Mouse (Mus musculus) T-helper 1 cell (primary cell): ENCODE results near the gene D630003M21Rik.

Source experiments
- in situ Hi-C: fragments of 300-600 bp; cut with MboI, MseI; formaldehyde crosslinking; loops from one replicate; pipeline ENCODE4 v1.15.1; 2025; ENCODE audit warnings: high pct_unique_total_duplicates

D630003M21Rik gene

GRCm38 (mm10) chr2:158236698-158237097, 7.7 kb upstream of the D630003M21Rik start:
- in situ Hi-C loops: no loop called here

GRCm38 (mm10) chr2:158233106-158233505, 4.1 kb upstream of the D630003M21Rik start:
- in situ Hi-C loops: no loop called here

DNA sequence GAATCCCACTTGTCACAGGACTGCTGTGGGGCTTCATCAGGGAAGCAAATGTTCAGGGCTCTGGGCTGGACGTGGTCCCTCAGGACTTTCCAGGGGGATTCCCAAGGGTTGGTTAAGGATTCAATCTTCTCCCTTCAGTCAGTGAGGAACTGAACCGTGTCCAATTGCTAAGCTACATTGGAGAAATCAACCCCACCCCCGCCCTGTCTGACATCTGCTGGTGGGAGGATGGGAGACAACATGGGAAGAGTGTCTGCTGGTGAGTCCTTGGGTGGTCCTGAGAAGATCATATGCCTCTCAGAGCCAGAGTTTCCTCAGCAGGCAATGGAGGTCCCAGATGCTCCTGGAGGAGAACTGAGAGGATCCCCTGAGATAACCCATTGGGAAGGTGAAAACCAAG, 3.4 kb upstream of the D630003M21Rik start:
- in situ Hi-C loops: no loop called here

- in situ Hi-C loops: no loop called here
Observed at GRCm38 (mm10) chr2:158231071-158231470, 2.0 kb upstream of the D630003M21Rik start.

GRCm38 (mm10) chr2:158230617-158231016, 1.6 kb upstream of the D630003M21Rik start:
- in situ Hi-C loops: no loop called here

DNA sequence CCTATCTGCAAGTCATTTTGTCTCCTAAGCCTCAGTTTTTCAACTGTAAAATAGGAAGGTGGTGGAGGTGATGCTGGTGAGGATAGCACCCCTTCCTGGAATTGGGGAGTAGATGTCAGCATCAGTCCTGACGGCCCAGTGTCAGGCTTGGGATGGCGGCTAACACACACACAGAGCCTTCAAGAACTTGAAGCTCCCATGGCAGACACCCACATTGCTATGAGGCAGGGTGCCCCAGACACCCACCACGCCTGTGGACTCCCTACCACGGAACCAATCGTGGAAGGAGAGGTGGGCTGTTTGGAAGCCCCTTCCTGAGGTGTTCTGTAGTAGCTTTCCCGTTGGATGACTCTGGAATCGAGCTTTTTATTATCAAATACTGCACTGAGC, 476 bp upstream of the D630003M21Rik start:
- in situ Hi-C loops: no loop called here

GRCm38 (mm10) chr2:158225301-158225700, 3.7 kb downstream of the D630003M21Rik start:
- in situ Hi-C loops: no loop called here

- in situ Hi-C loops: no loop called here
Observed at GRCm38 (mm10) chr2:158223497-158223896, 5.5 kb downstream of the D630003M21Rik start.

GRCm38 (mm10) chr2:158222664-158223063, 6.4 kb downstream of the D630003M21Rik start:
- in situ Hi-C loops: no loop called here

- in situ Hi-C loops: no loop called here
Observed at GRCm38 (mm10) chr2:158221446-158222084, 7.5 kb downstream of the D630003M21Rik start.

GRCm38 (mm10) chr2:158219562-158219961, 9.5 kb downstream of the D630003M21Rik start:
- in situ Hi-C loops: loop anchor here (5.0 kb wide), 2 partner anchors 38 to 133 kb away; partner anchors contain the start of gene Bpi

GRCm38 (mm10) chr2:158216510-158216909, 12.5 kb downstream of the D630003M21Rik start:
- in situ Hi-C loops: loop anchor here (5.0 kb wide), 2 partner anchors 41 to 136 kb away; partner anchors contain the start of gene Bpi

DNA sequence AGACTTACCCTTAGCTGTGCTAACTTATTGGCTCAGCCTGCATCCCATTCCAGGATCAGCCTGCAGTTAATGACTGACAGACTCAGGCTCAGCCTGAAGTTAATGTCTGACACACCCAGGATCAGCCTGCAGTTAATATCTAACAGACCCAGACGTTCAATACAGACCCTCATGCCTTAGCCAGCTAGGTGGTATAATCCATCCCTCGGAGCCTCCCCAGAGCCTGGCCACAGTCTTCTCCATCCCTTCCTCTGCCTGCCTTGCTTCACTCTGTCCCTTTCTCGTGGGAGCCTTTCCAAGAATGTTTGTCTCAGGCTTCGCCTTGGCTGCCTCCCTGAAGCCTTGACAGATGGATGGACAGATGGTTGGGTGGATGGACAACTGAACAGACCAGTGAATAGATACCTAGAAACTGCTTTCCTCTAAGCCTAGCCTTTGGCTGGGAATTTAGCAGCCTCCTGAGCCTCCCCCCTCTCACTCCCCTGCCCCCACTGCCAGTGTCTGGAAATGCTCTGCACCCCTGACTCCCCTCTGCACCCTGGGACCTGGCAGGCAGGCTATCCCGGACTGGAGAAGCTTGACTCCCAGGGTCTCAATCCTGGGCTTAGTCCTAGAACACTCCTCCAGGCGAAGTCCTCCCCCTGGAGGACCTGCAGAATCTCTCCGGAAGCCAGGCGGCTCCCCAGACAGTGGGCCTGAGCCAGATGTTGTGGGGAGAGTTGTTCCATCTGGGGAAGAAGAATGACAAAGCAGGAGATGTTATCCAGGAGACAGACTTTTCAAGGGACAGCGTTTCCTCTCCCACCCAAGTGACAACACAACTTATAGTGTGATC, 13.5 kb downstream of the D630003M21Rik start:
- in situ Hi-C loops: loop anchor here (5.0 kb wide), 2 partner anchors 42 to 137 kb away; partner anchors contain the start of gene Bpi

DNA sequence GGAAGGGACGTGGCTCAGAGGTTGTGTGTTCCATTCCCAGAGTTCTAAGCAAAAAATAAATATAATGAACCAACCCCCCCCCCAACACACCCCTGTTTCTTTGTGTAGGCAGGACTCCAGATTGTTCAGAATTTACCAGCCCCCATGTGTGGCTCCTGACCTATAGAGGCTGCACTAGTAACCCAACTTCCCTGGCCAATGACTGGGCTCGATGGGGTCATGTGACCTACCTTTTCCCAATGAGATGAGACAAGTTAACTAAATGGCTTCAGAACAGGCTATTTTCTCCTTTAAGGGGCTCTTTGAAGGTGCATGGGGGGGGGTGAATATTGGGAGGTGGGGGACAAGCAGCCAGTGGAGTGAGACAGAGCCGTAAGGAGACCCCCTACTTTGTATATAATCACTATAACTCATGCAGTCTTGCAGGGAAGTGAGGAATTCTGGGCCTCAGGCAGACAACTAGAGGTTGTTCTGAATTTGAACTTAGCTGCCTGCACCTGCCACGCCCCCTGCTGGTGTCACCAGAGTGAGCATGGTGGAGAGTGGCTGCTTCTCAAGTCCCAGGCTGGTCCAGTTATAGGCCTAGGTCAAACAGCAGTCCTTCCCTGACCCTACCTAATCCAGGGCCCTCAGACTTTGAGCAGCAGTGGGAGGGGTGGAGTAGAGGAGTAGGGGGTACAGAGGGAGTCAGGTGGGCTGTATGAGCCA, 17.1 kb downstream of the D630003M21Rik start:
- in situ Hi-C loops: no loop called here

DNA sequence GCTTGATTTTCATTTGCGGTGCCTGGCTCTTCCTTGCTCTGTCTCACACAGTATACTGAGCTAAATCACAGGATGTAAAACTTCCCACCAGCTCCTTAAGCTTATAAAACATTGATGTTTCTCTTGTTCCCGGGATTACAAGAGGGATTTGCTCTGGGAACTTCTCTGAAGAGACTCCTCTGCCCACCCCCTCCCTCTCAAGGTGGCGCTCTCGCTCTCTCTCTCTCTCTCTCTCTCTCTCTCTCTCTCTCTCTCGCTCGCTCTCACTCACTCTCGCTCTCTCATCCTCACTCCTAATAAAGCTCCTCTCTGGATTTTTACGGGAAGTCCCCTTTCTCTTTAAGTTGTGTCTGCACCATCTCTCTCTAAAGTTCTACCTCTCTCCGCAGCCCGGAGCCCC, 18.1 kb downstream of the D630003M21Rik start:
- in situ Hi-C loops: no loop called here

DNA sequence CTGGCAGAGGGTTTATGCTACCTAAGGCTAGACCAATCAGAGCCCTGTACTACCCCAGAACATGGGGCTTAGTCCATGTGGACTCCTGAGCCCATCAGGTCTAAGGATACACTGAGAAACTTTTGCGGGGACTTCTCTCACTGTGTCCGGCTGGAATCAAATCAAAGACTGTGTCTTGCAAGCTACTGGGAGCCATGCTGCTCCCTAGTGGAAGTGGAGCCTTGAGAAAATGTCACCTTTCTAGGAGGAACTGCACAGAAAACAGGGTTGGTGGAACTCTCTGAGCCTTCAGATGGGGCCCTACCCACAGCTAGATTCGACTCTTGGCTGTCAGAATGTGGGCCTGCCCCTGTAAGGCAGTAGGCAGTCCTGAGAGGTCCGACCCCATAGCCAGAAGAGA, 18.5 kb downstream of the D630003M21Rik start:
- in situ Hi-C loops: no loop called here

GRCm38 (mm10) chr2:158209776-158210175, 19.2 kb downstream of the D630003M21Rik start:
- in situ Hi-C loops: loop anchor here (10.0 kb wide), 1 partner anchor 895 kb away; no protein-coding TSS in a partner anchor

- in situ Hi-C loops: loop anchor here (10.0 kb wide), 1 partner anchor 897 kb away; no protein-coding TSS in a partner anchor
Observed at GRCm38 (mm10) chr2:158207848-158208247, 21.2 kb downstream of the D630003M21Rik start.

DNA sequence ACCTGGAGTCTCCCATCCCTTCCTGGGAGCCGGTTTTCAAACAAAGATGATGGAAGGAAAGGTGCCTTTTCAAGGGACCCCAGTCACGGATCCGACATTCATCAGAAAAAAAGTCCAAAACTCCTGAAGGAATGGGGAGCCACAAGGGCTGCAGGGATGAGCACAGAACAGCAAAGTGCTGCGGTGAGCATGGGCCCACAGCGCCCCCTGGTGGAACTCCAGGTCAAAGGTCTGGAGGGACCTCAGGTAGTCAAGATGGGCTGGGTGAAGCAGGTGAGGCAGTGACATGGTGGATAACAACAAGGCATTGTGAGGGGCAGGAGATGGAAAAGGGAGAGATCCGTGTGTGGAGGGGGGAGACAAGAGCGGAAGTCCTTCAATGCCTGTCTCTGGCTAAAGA, 24.9 kb downstream of the D630003M21Rik start:
- in situ Hi-C loops: loop anchor here (5.0 to 10.0 kb wide), 2 partner anchors 597 to 901 kb away; no protein-coding TSS in a partner anchor

DNA sequence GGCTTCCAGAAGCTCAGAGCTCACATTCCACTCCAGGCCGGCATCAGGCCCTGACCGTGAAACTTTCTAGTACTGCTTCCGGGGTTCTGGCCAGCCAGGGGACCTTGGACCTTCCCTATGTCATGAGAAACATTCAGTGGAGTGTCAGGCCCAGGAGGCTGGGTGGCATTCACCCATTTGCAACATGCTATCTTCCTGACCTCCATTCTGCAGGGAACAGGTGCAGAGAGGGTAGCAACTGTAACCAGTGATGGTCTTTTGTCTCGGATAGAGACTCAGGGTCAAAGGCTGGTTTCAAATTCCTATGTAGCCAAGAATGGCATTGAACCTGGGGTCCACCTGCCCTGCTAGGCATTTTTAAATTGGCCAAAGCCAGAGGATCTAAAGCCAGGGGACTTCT, 25.3 kb downstream of the D630003M21Rik start:
- in situ Hi-C loops: loop anchor here (5.0 to 10.0 kb wide), 2 partner anchors 596 to 901 kb away; no protein-coding TSS in a partner anchor

DNA sequence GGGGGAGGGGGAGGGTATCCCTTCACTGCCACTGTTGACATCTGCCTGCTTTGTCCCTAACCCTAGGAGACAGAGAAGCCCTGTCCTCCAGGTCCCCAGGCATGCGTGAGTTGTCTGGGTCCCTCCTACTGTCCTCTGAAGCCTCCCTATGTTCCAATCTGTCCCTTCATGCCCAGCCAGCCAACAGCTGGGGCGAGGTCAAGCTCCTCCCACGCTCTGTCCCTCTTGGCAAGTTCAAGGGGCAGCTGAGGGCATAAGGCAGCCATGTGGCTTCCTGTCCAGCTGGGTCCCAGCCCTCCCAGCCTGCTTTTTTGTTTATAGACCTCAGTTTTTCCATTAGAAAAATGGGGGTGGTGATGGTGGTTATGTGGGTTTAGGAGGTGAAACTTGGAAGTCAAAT, 29.7 kb downstream of the D630003M21Rik start:
- in situ Hi-C loops: no loop called here

DNA sequence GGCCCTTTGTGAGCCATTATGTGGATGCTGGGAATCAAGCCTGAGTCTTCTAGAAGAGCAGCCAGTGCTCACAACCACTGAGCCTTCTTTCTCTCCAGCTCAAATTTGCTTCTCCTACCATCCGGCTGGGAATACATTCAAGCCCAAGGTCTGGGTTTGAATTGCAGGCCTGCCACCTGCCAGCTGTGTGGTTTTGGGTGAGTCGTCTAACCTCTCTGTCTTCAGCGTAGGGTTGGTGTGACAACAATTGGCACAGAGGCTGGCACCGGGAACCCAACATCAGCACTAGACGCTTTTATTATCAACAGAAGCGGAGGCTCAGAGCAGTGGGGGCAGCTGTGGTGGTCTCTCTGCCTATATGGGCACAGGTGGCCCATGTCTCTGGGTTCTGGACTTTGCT, 30.2 kb downstream of the D630003M21Rik start:
- in situ Hi-C loops: no loop called here
